Comparison of ENCODE assay signal across 5 mouse cellular contexts in genomic region chr7:27862578-27862977, GRCm38 (mm10). TPM values are rescaled to one million over a fixed set of nuclear protein-coding genes. Genes with fewer than 3 reads are reported as not detected.
DNase-seq lines count a peak whose midpoint lies in the region; TF ChIP-seq lines count a peak whose summit lies in the region.
"Not testable (repeated sequence)": the region's sequence is repeated elsewhere in the genome, so short reads cannot be mapped to it uniquely, and the experiment has no call there.

No protein-coding gene starts in this region.

- peaks cover 29 to 33% of the 10 kb centered on the region in 2 experiments for H3K36me3 ChIP-seq in CH12.LX (replicated peaks in 1 of 2; ENCODE audit: control insufficient read depth in 1 of 2, insufficient read depth in 1 of 2, low read length in 1 of 2)
- H3K36me3 ChIP-seq in testis, adult 2 months (ENCODE audit: control insufficient read depth, insufficient read depth, low read length) = not testable (repeated sequence)

- H3K27me3 ChIP-seq in CH12.LX (replicated peaks); testis, adult 2 months (ENCODE audit: control insufficient read depth, insufficient read depth, low read length): not testable (repeated sequence)

- TF ChIP-seq RAD21 in CH12.LX (IDR thresholded peaks at IDR 0.05; ENCODE audit: low read depth, low read length) = not testable (repeated sequence)

- dilution Hi-C loops in CH12.LX (cut with MboI; ENCODE audit: extremely low pct_ligation_motif_present, extremely low pct_unique_long_range_greater_than_20kb, low sequenced_read_pairs) = not testable (repeated sequence)

- not testable (repeated sequence) for TF ChIP-seq CTCF in CH12.LX (conservative IDR thresholded peaks at IDR 0.05 in 1 of 2, IDR thresholded peaks at IDR 0.05 in 1 of 2; ENCODE audit: low read depth in 2 of 2, low read length in 2 of 2); testis, adult 2 months (IDR thresholded peaks at IDR 0.05; ENCODE audit: control insufficient read depth, insufficient read depth, insufficient replicate concordance, low read depth, low read length)

- peaks cover 8 to 30% of the 10 kb centered on the region in 2 experiments for H3K4me1 ChIP-seq in CH12.LX (ENCODE audit: control insufficient read depth in 1 of 2, insufficient read depth in 2 of 2)
- not testable (repeated sequence) for H3K4me1 ChIP-seq in testis, adult 2 months (ENCODE audit: control insufficient read depth, insufficient read depth, low read length)

- H3K9me3 ChIP-seq in CH12.LX (replicated peaks; ENCODE audit: low read length) = not testable (repeated sequence)

- not testable (repeated sequence) for H3K4me3 ChIP-seq in CH12.LX (replicated peaks in 1 of 3; ENCODE audit: low read depth in 2 of 3, low read length in 2 of 3, poor library complexity in 1 of 3)
- peak overlapping the region; percentile 59 for H3K4me3 ChIP-seq in testis, adult 2 months (ENCODE audit: control insufficient read depth, low read depth, low read length)

- H3K9ac ChIP-seq in CH12.LX (ENCODE audit: insufficient read depth, low read depth) = not testable (repeated sequence)

- H3K79me2 ChIP-seq in CH12.LX (replicated peaks; ENCODE audit: control insufficient read depth, extremely low read depth, insufficient read depth, poor library complexity, severe bottlenecking) = not testable (repeated sequence)

- H3K4me2 ChIP-seq in CH12.LX (ENCODE audit: insufficient read depth, low read depth, poor library complexity, severe bottlenecking) = 0 out of 2 replicates have a peak overlapping the region, but pooled peaks have one; percentile 98

- not testable (repeated sequence) for TF ChIP-seq EP300 in CH12.LX (IDR thresholded peaks at IDR 0.05; ENCODE audit: low read length)

- DNase-seq in CD4-positive, CD25-positive, alpha-beta regulatory T cell, adult 2 months (ENCODE audit: low read depth, low spot score) = peak; percentile 19
- peak; percentile 41 for DNase-seq in CH12.LX (ENCODE audit: extremely low read depth)
- peak; percentile 53 for DNase-seq in ZHBTc4 (ENCODE audit: low read depth, low spot score)
- peak; percentile 9 for DNase-seq in thymus, postnatal 25 days

- not testable (repeated sequence) for H3K27ac ChIP-seq in CH12.LX (ENCODE audit: insufficient read depth, low read depth); testis, adult 2 months (ENCODE audit: control insufficient read depth, insufficient read depth, low read depth, low read length)

- in situ Hi-C loops in CH12.LX (cut with MboI; ENCODE audit: low pct_ligation_motif_present, low pct_unique_long_range_greater_than_20kb, low sequenced_read_pairs) = not testable (repeated sequence)

- TF ChIP-seq POLR2A in CH12.LX (IDR thresholded peaks at IDR 0.05; ENCODE audit: low read depth, low read length); testis, adult 2 months (IDR thresholded peaks at IDR 0.05; ENCODE audit: control insufficient read depth, low read depth, low read length): not testable (repeated sequence)

TF ChIP-seq in CH12.LX, 34 proteins besides CTCF, POLR2A, EP300 and RAD21:
- TF ChIP-seq HCFC1 (IDR thresholded peaks at IDR 0.05; ENCODE audit: low read depth, low read length) (0 out of 2 replicates have a peak, but pooled peaks have one; percentile 24), MXI1 (IDR thresholded peaks at IDR 0.05; ENCODE audit: low read depth, low read length) (peak; percentile 52; the same call in 1 of the 2 replicates), MYC (IDR thresholded peaks at IDR 0.05; ENCODE audit: low read depth, low read length) (0 out of 2 replicates have a peak, but pooled peaks have one; percentile 49), MAX (IDR thresholded peaks at IDR 0.05; ENCODE audit: low read length) (peak; percentile 71), TBP (conservative IDR thresholded peaks at IDR 0.05; ENCODE audit: low read depth, low read length) (peak; percentile 79), SIN3A (IDR thresholded peaks at IDR 0.05; ENCODE audit: low read length) (0 out of 2 replicates have a peak, but pooled peaks have one; percentile 21)

RNA-seq across cellular contexts. Expression of gene Zfp607a, which starts 5.3 kb away (rescaled TPM):
- total RNA-seq in CH12.LX (2012; rRNA removed) (7.0 and 7.8 TPM in 2 replicates), CH12.LX (2014; rRNA removed) (5.7 and 5.8 TPM in 2 replicates)
- 6.7 and 6.8 TPM in 2 replicates for polyA plus RNA-seq in CH12.LX (2012; ENCODE audit: insufficient read length, low read depth)
- polyA plus RNA-seq in testis, adult 2 months (2012; rRNA removed) = 3.4 and 4.3 TPM in 2 replicates

RNA-seq across cellular contexts. Expression of gene Zfp59, which starts 24.2 kb away (rescaled TPM):
- total RNA-seq in CH12.LX (2012; rRNA removed) (4.0 and 5.0 TPM in 2 replicates), CH12.LX (2014; rRNA removed) (5.9 and 6.5 TPM in 2 replicates)
- polyA plus RNA-seq in CH12.LX (2012; ENCODE audit: insufficient read length, low read depth) = 3.4 and 4.0 TPM in 2 replicates
- 2.0 and 2.3 TPM in 2 replicates for polyA plus RNA-seq in testis, adult 2 months (2012; rRNA removed)

RNA-seq across cellular contexts. Expression of gene Zfp626, which starts 55.6 kb away (rescaled TPM):
- 3.6 and 3.9 TPM in 2 replicates for total RNA-seq in CH12.LX (2012; rRNA removed)
- total RNA-seq in CH12.LX (2014; rRNA removed) = 5.5 and 6.5 TPM in 2 replicates
- 3.6 and 4.4 TPM in 2 replicates for polyA plus RNA-seq in CH12.LX (2012; ENCODE audit: insufficient read length, low read depth)
- polyA plus RNA-seq in testis, adult 2 months (2012; rRNA removed) = 4.1 and 6.3 TPM in 2 replicates
